Mouse (Mus musculus) lung, adult 2 months (tissue): ENCODE results near the gene Zfand6.

Experiments
- CTCF ChIP-seq: fragments of 200-500 bp; IDR thresholded peaks from 2 replicates; pipeline ENCODE4 v1.5.1; 2011; ENCODE audit warnings: mild to moderate bottlenecking, low read length, control low read depth; ENCODE audit not compliant: insufficient read depth
- POLR2A ChIP-seq: fragments of 200-500 bp; IDR thresholded peaks from 2 replicates; pipeline ENCODE4 v1.6.1; 2011; ENCODE audit warnings: low read depth, mild to moderate bottlenecking, control low read depth, low read length, borderline replicate concordance; ENCODE audit errors: extremely low read depth

GRCm38 (mm10) chr7:84618951-84619350, 70.8 kb downstream of the Zfand6 start:
- no peak for TF ChIP-seq CTCF
- TF ChIP-seq POLR2A: no peak
